Mouse (Mus musculus): ENCODE measurements around the gene Plppr3. TPM values are rescaled to one million over a fixed set of nuclear protein-coding genes. Genes with fewer than 3 reads are reported as not detected.

The Plppr3 gene
- polyA plus RNA-seq, 1 experiment from 2014 or later, result 9.4 TPM

DNA sequence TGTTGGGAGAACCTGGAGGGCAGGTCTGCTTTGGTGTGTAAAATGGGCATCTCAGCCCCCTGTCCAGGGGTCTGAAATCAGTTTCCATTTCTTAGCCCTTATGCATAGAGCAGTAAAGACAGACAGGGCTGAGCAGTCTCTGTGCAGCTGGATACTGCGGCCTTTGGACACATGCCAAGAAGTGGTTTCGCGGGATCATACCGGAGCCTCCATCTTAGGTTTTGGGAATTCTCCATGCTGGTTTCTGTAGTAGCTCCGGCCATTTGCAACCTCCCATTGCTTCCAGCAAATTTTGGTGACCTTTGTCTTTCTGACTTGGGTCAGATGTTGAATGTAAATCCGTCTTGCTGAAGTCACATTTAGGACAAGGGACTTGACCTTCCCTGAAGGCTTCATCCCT is 31.0 kb downstream of the Plppr3 start:
- no peak for ATAC-seq (ENCODE audit: insufficient number of reproducible peaks, insufficient read depth, low FRiP score, low read depth)
- no peak overlapping the region for H3K9ac ChIP-seq (ENCODE audit: low read length)
- H3K27me3 ChIP-seq (ENCODE audit: control insufficient read depth, insufficient read depth, low read length), result no peaks in the 10 kb centered on the region
- peaks cover 9 to 12% of the 10 kb centered on the region in 2 experiments for H3K4me1 ChIP-seq (ENCODE audit: control insufficient read depth in 2 of 2, insufficient read depth in 2 of 2, low read length in 2 of 2)
- no peaks in the 10 kb centered on the region for H3K36me3 ChIP-seq (ENCODE audit: control insufficient read depth, insufficient read depth, low read length)
- no peaks in the 10 kb centered on the region for H3K9me3 ChIP-seq (ENCODE audit: control insufficient read depth, low read length)
- H3K4me3 ChIP-seq (ENCODE audit: control insufficient read depth in 1 of 2, insufficient read depth in 1 of 2, low read depth in 1 of 2, low read length in 2 of 2), result no peak overlapping the region
- 68% methylated on average over 6 of the region's 6 CpGs for WGBS
- H3K27ac ChIP-seq (replicated peaks in 1 of 2; ENCODE audit: control insufficient read depth in 1 of 2, insufficient read depth in 1 of 2, low read depth in 2 of 2, low read length in 2 of 2), result no peak overlapping the region
- H3K4me2 ChIP-seq (ENCODE audit: low read length), result no peak overlapping the region

DNA sequence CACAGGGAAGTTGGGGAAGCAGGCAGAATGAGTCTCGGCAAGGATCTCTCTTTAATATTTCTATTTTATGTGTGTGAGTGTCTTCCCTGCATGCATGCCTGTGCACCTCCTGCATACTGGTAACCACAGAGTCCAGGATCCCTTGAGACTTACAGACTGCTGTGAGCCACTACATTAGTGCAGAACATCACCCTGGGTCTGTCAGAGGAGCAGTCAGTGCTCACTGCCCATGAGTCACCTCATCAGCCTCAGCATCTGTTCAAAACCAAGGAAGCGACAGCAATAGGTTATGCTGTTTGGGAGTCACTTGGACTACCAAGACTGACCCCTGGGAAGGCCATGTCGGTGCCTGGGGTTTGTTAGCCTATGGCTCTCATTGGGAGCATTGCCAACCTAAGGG is 32.1 kb downstream of the Plppr3 start:
- Histone ChIP-seq H3K4me1 (ENCODE audit: control insufficient read depth in 2 of 2, insufficient read depth in 2 of 2, low read length in 2 of 2) (peaks cover 9 to 12% of the 10 kb centered on the region in 2 experiments), H3K9me3 (ENCODE audit: control insufficient read depth, low read length) (no peaks in the 10 kb centered on the region), H3K4me3 (ENCODE audit: control insufficient read depth in 1 of 2, insufficient read depth in 1 of 2, low read depth in 1 of 2, low read length in 2 of 2) (no peak overlapping the region), H3K36me3 (ENCODE audit: control insufficient read depth, insufficient read depth, low read length) (no peaks in the 10 kb centered on the region), H3K27ac (replicated peaks in 1 of 2; ENCODE audit: control insufficient read depth in 1 of 2, insufficient read depth in 1 of 2, low read depth in 2 of 2, low read length in 2 of 2) (no peak overlapping the region), H3K9ac (ENCODE audit: low read length) (no peak overlapping the region), H3K27me3 (ENCODE audit: control insufficient read depth, insufficient read depth, low read length) (no peaks in the 10 kb centered on the region), H3K4me2 (ENCODE audit: low read length) (no peak overlapping the region)
- ATAC-seq (ENCODE audit: insufficient number of reproducible peaks, insufficient read depth, low FRiP score, low read depth), result no peak
- 62% methylated on average over 3 of the region's 3 CpGs for WGBS

DNA sequence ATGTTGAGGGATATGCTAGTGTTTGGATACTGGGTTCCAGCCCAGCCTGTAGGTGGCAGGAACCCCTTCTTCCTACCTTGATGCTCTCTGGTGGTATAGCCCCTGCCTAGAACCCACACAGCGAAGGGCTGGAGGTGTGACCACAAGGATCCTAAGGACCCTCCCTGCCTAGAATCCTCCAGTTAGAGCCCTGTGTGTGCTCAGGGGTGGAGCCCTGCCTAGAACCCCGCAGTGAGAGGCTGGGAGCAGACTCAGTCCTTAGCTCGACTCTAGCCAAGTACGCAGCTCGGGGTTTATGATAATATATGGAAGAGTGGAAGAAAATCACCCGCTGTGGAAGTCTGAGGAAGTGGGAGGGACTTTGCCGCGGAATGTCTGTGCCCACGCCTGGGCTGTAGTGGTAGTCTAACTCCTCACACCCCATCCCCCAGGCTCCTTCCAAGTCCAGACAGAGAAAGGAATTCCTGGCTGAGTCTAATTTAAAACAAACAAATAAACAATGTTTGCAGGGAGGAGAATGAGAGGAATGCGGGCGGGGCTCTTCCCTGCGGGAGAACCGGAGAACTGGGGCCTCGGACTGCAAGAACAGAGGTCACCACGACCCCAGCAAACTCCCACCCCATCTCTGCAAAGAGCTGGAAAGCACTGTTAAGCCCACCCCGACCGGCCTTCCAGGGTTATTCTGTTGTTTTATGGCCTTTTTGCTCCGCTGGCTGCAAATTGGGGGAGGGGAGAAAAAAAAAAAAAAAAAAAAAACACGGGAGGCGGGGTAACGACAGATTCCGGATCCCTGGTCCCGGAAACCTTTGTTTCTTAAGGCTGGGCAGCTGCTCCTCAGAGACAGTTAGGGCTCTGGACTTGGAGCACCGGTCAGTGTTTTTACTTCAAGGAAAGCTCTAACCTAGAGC is 33.5 kb downstream of the Plppr3 start:
- peak; percentile 82 for ATAC-seq (ENCODE audit: insufficient number of reproducible peaks, insufficient read depth, low FRiP score, low read depth)
- Histone ChIP-seq H3K4me3 (ENCODE audit: control insufficient read depth in 1 of 2, insufficient read depth in 1 of 2, low read depth in 1 of 2, low read length in 2 of 2) (peak overlapping the region; percentile 43 to 45), H3K36me3 (ENCODE audit: control insufficient read depth, insufficient read depth, low read length) (no peaks in the 10 kb centered on the region), H3K27me3 (ENCODE audit: control insufficient read depth, insufficient read depth, low read length) (no peaks in the 10 kb centered on the region), H3K4me1 (ENCODE audit: control insufficient read depth in 2 of 2, insufficient read depth in 2 of 2, low read length in 2 of 2) (peaks cover 9 to 12% of the 10 kb centered on the region in 2 experiments), H3K27ac (replicated peaks in 1 of 2; ENCODE audit: control insufficient read depth in 1 of 2, insufficient read depth in 1 of 2, low read depth in 2 of 2, low read length in 2 of 2) (peak overlapping the region; percentile 68 to 90), H3K4me2 (ENCODE audit: low read length) (peak overlapping the region; percentile 86), H3K9ac (ENCODE audit: low read length) (peak overlapping the region; percentile 79), H3K9me3 (ENCODE audit: control insufficient read depth, low read length) (no peaks in the 10 kb centered on the region)
- WGBS, result under 1% methylated on average over 24 of the region's 24 CpGs

DNA sequence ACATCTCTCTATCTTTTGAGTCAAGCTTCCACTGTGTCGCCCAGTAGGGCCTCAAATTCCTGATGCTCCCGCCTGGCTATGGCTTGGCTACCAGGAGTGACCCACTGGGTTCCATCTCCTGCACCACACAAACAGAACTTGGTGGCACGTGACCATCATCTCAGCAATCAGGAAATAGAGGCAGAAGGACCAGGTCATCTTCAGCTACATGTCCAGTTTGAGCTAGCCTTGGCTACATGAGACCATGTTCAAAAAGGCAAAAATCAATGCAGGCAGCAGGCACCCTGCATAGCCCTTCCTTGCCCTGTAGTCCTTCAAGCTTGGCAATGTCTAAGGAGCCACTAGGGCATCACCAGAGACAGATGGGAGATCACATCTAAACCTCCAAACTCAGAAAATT is 34.3 kb downstream of the Plppr3 start:
- Histone ChIP-seq H3K4me3 (ENCODE audit: control insufficient read depth in 1 of 2, insufficient read depth in 1 of 2, low read depth in 1 of 2, low read length in 2 of 2) (no peak overlapping the region), H3K27ac (replicated peaks in 1 of 2; ENCODE audit: control insufficient read depth in 1 of 2, insufficient read depth in 1 of 2, low read depth in 2 of 2, low read length in 2 of 2) (peak overlapping the region in 1 of 2 experiments; percentile 90; a peak in 2 of 4 replicates), H3K4me1 (ENCODE audit: control insufficient read depth in 2 of 2, insufficient read depth in 2 of 2, low read length in 2 of 2) (peaks cover 9 to 12% of the 10 kb centered on the region in 2 experiments), H3K9ac (ENCODE audit: low read length) (no peak overlapping the region), H3K27me3 (ENCODE audit: control insufficient read depth, insufficient read depth, low read length) (no peaks in the 10 kb centered on the region), H3K36me3 (ENCODE audit: control insufficient read depth, insufficient read depth, low read length) (no peaks in the 10 kb centered on the region), H3K4me2 (ENCODE audit: low read length) (no peak overlapping the region), H3K9me3 (ENCODE audit: control insufficient read depth, low read length) (no peaks in the 10 kb centered on the region)
- 91% methylated on average over 3 of the region's 3 CpGs for WGBS
- no peak for ATAC-seq (ENCODE audit: insufficient number of reproducible peaks, insufficient read depth, low FRiP score, low read depth)

DNA sequence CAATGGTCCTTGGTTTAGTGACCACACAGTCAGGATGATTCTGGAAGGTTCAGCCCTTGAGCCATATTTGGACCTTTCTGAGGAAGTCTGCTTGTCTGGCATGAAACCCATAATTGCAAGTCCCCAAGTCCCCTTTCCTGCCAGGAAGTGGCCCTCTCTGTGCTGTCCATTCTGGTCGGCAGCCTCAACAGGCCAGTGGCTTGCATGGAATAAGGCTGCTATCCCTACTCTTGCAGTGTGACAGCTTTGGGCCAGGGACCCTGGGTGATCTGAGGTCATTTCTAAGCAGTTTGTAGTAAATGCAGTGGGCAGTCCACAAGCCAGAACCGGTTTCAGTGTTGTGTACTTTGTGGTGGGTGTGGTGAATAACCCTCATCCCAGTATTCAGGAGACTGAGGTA is 36.3 kb downstream of the Plppr3 start:
- 47% methylated on average over 2 of the region's 2 CpGs for WGBS
- Histone ChIP-seq H3K4me2 (ENCODE audit: low read length) (no peak overlapping the region), H3K27me3 (ENCODE audit: control insufficient read depth, insufficient read depth, low read length) (no peaks in the 10 kb centered on the region), H3K4me1 (ENCODE audit: control insufficient read depth in 2 of 2, insufficient read depth in 2 of 2, low read length in 2 of 2) (peaks cover 2 to 9% of the 10 kb centered on the region in 2 experiments; a peak in 3 of 4 replicates), H3K9me3 (ENCODE audit: control insufficient read depth, low read length) (no peaks in the 10 kb centered on the region), H3K9ac (ENCODE audit: low read length) (no peak overlapping the region), H3K4me3 (ENCODE audit: control insufficient read depth in 1 of 2, insufficient read depth in 1 of 2, low read depth in 1 of 2, low read length in 2 of 2) (no peak overlapping the region), H3K36me3 (ENCODE audit: control insufficient read depth, insufficient read depth, low read length) (no peaks in the 10 kb centered on the region), H3K27ac (replicated peaks in 1 of 2; ENCODE audit: control insufficient read depth in 1 of 2, insufficient read depth in 1 of 2, low read depth in 2 of 2, low read length in 2 of 2) (no peak overlapping the region)
- no peak for ATAC-seq (ENCODE audit: insufficient number of reproducible peaks, insufficient read depth, low FRiP score, low read depth)

DNA sequence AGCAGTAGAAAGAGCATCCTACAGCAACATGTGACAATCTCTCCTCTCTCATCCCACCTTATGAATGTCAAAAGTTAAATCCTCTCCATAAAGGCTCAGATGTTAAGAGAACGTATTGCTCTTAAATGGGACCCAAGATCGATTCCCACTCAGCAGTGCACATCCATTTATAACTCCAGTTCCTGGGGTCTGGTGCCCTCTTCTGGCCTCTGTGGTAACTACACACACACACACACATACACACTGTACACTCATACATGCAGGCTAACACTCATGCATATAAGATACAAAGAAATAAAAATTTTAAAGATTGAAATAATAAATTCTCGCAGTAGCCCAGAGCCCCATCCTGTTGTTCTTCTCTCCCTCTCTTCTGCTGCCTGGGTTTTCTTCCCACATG is 37.5 kb downstream of the Plppr3 start:
- Histone ChIP-seq H3K27me3 (ENCODE audit: control insufficient read depth, insufficient read depth, low read length) (no peaks in the 10 kb centered on the region), H3K4me3 (ENCODE audit: control insufficient read depth in 1 of 2, insufficient read depth in 1 of 2, low read depth in 1 of 2, low read length in 2 of 2) (no peak overlapping the region), H3K4me2 (ENCODE audit: low read length) (no peak overlapping the region), H3K9me3 (ENCODE audit: control insufficient read depth, low read length) (no peaks in the 10 kb centered on the region), H3K9ac (ENCODE audit: low read length) (no peak overlapping the region), H3K27ac (replicated peaks in 1 of 2; ENCODE audit: control insufficient read depth in 1 of 2, insufficient read depth in 1 of 2, low read depth in 2 of 2, low read length in 2 of 2) (no peak overlapping the region), H3K4me1 (ENCODE audit: control insufficient read depth in 2 of 2, insufficient read depth in 2 of 2, low read length in 2 of 2) (peaks cover 2 to 7% of the 10 kb centered on the region in 2 experiments; a peak in 1 of 4 replicates), H3K36me3 (ENCODE audit: control insufficient read depth, insufficient read depth, low read length) (no peaks in the 10 kb centered on the region)
- WGBS, result 94% methylated on average over 3 of the region's 3 CpGs
- ATAC-seq (ENCODE audit: insufficient number of reproducible peaks, insufficient read depth, low FRiP score, low read depth), result no peak

DNA sequence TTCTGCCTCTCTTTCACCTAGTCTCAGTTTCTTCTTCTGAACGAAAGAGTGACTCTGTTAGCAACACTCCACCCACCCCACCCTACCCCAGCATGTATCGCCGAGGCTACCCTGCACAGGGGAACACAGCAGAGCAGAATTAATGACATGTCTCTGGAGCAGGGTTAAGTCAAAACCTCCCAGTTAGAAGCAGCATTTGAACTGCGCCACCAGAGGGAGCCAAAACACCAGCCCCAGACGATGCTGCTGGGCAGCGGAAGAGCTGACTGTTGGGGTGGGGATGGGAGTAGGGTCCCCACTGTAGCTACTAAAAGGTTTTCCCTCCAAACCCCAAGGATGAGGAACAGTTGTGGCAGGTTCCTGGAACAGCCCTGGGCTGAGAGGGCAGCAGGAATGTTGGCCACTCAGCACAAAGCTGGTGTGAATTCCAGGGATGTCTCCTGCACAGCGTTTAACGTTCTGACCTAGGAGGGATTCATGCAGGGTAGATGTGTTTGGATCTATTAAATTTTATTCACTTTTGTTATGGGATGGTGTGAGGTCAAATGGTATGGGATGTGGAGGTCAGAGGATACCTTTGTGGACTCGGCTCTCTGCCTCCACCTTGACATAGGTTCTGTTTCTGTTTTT is 39.5 kb downstream of the Plppr3 start:
- H3K27ac ChIP-seq (replicated peaks in 1 of 2; ENCODE audit: control insufficient read depth in 1 of 2, insufficient read depth in 1 of 2, low read depth in 2 of 2, low read length in 2 of 2), result no peak overlapping the region
- H3K36me3 ChIP-seq (ENCODE audit: control insufficient read depth, insufficient read depth, low read length), result no peaks in the 10 kb centered on the region
- H3K4me3 ChIP-seq (ENCODE audit: control insufficient read depth in 1 of 2, insufficient read depth in 1 of 2, low read depth in 1 of 2, low read length in 2 of 2), result no peak overlapping the region
- H3K4me1 ChIP-seq (ENCODE audit: control insufficient read depth in 2 of 2, insufficient read depth in 2 of 2, low read length in 2 of 2), result peaks cover 0 to 7% of the 10 kb centered on the region in 2 experiments; a peak in 1 of 4 replicates
- H3K9me3 ChIP-seq (ENCODE audit: control insufficient read depth, low read length), result no peaks in the 10 kb centered on the region
- no peak overlapping the region for H3K9ac ChIP-seq (ENCODE audit: low read length)
- 12% methylated on average over 9 of the region's 9 CpGs for WGBS
- peak overlapping the region; percentile 46 for H3K4me2 ChIP-seq (ENCODE audit: low read length)
- H3K27me3 ChIP-seq (ENCODE audit: control insufficient read depth, insufficient read depth, low read length), result no peaks in the 10 kb centered on the region
- ATAC-seq (ENCODE audit: insufficient number of reproducible peaks, insufficient read depth, low FRiP score, low read depth), result 0 out of 2 replicates have a peak, but pooled peaks have one; percentile 16

All from heart, embryonic 14.5 days (tissue).